Mouse (Mus musculus) MEL (cell line): Measurements from ENCODE around the gene Dnah6. TPM values are rescaled to one million over a fixed set of nuclear protein-coding genes. Genes with fewer than 3 reads are reported as not detected.

ENCODE experiments used
- DNase-seq: peaks from one replicate; pipeline ENCODE4 v3.0.0; 2011; ENCODE audit warnings: low read depth, low spot score
- H3K27ac ChIP-seq: 2 replicates; pipeline ENCODE4 v1.5.1; 2012; ENCODE audit warnings: low read depth, mild to moderate bottlenecking, control low read depth, low read length, moderate library complexity; ENCODE audit not compliant: control insufficient read depth
- H3K27me3 ChIP-seq, 2 experiments: fragments of 150-350 bp in 1 of 2; sonication (generic) in 1 of 2; 2 replicates each; pipeline ENCODE4 v1.6.1; 2012; ENCODE audit warnings: low read length in 2 of 2, mild to moderate bottlenecking in 2 of 2, improper control_type of control experiment in 1 of 2, moderate library complexity in 1 of 2; ENCODE audit not compliant: insufficient read depth in 2 of 2, control insufficient read depth in 1 of 2
- H3K36me3 ChIP-seq, 2 experiments: 2 replicates each; pipeline ENCODE4 v1.6.1; 2012 to 2014; ENCODE audit warnings: low read length in 2 of 2, improper control_type of control experiment in 1 of 2, inconsistent platforms in 1 of 2, mild to moderate bottlenecking in 1 of 2; ENCODE audit not compliant: insufficient read depth in 2 of 2, control insufficient read depth in 1 of 2
- H3K4me1 ChIP-seq, 2 experiments: fragments of 150-350 bp in 1 of 2; sonication (generic) in 1 of 2; 2 replicates each; pipeline ENCODE4 v1.6.1; 2012; ENCODE audit warnings: low read length in 2 of 2, improper control_type of control experiment in 1 of 2, mild to moderate bottlenecking in 1 of 2; ENCODE audit not compliant: insufficient read depth in 2 of 2, control insufficient read depth in 1 of 2
- H3K4me3 ChIP-seq, 2 experiments: fragments of 150-350 bp in 1 of 2; sonication (generic) in 1 of 2; 2 replicates each; pipeline ENCODE4 v1.5.1; 2012; ENCODE audit warnings: low read depth in 2 of 2, low read length in 2 of 2, mild to moderate bottlenecking in 2 of 2, moderate library complexity in 2 of 2, control low read depth in 1 of 2, improper control_type of control experiment in 1 of 2; ENCODE audit not compliant: control insufficient read depth in 1 of 2, insufficient read depth in 1 of 2
- H3K79me2 ChIP-seq: 2 replicates; pipeline ENCODE4 v1.6.1; 2012; ENCODE audit warnings: mild to moderate bottlenecking, low read length, moderate library complexity; ENCODE audit not compliant: control insufficient read depth, poor library complexity, insufficient read depth
- H3K9ac ChIP-seq: 2 replicates; pipeline ENCODE4 v1.6.1; 2012; ENCODE audit warnings: low read depth, mild to moderate bottlenecking, control low read depth, low read length, moderate library complexity; ENCODE audit not compliant: control insufficient read depth, poor library complexity, severe bottlenecking
- H3K9me3 ChIP-seq: fragments of 150-350 bp; sonication (generic); replicated peaks from 2 replicates; pipeline ENCODE4 v1.6.1; 2012; ENCODE audit warnings: mild to moderate bottlenecking, low read length, improper control_type of control experiment, moderate library complexity; ENCODE audit not compliant: insufficient read depth
- BHLHE40 ChIP-seq: IDR thresholded peaks from 2 replicates; pipeline ENCODE4 v1.6.1; 2012; ENCODE audit warnings: low read depth, mild to moderate bottlenecking, inconsistent platforms, low read length, improper control_type of control experiment, borderline replicate concordance
- CHD2 ChIP-seq: IDR thresholded peaks from 2 replicates; pipeline ENCODE4 v1.6.1; 2011; ENCODE audit warnings: low read length, improper control_type of control experiment
- E2F4 ChIP-seq: IDR thresholded peaks from 2 replicates; pipeline ENCODE4 v1.6.1; 2011; ENCODE audit warnings: low read depth, low read length, improper control_type of control experiment, borderline replicate concordance
- EP300 ChIP-seq, 2 experiments: IDR thresholded peaks; 2 replicates each; pipeline ENCODE4 v1.6.1; 2011; ENCODE audit warnings: improper control_type of control experiment in 2 of 2, low read length in 2 of 2, low read depth in 1 of 2, mild to moderate bottlenecking in 1 of 2
- GATA1 ChIP-seq: IDR thresholded peaks from 2 replicates; pipeline ENCODE4 v1.6.1; 2011; ENCODE audit warnings: low read depth, low read length, improper control_type of control experiment
- JUND ChIP-seq: IDR thresholded peaks from 2 replicates; pipeline ENCODE4 v1.6.1; 2011; ENCODE audit warnings: low read depth, mild to moderate bottlenecking, improper control_type of control experiment, low read length
- MAFK ChIP-seq: IDR thresholded peaks from 2 replicates; pipeline ENCODE4 v1.6.1; 2011; ENCODE audit warnings: low read depth, mild to moderate bottlenecking, low read length, improper control_type of control experiment, borderline replicate concordance
- MAX ChIP-seq: IDR thresholded peaks from 2 replicates; pipeline ENCODE4 v1.6.1; 2011; ENCODE audit warnings: low read length, improper control_type of control experiment
- POLR2A ChIP-seq, 2 experiments: IDR thresholded peaks; 2 replicates each; pipeline ENCODE4 v1.6.1; 2011 to 2012; ENCODE audit warnings: low read length in 2 of 2, mild to moderate bottlenecking in 2 of 2, control low read depth in 1 of 2, improper control_type of control experiment in 1 of 2, low read depth in 1 of 2, moderate library complexity in 1 of 2; ENCODE audit not compliant: control insufficient read depth in 1 of 2, insufficient read depth in 1 of 2, poor library complexity in 1 of 2
- POLR2AphosphoS2 ChIP-seq: IDR thresholded peaks from 2 replicates; pipeline ENCODE4 v1.6.1; 2011; ENCODE audit warnings: low read length, improper control_type of control experiment
- POLR2AphosphoS5 ChIP-seq: IDR thresholded peaks from 2 replicates; pipeline ENCODE4 v1.6.1; 2012; ENCODE audit warnings: low read depth, borderline replicate concordance, mild to moderate bottlenecking, inconsistent platforms, low read length, moderate library complexity, mixed read lengths
- RAD21 ChIP-seq: IDR thresholded peaks from 2 replicates; pipeline ENCODE4 v1.6.1; 2011; ENCODE audit warnings: mild to moderate bottlenecking, low read depth, low read length, improper control_type of control experiment
- TAL1 ChIP-seq: IDR thresholded peaks from 2 replicates; pipeline ENCODE4 v1.6.1; 2012; ENCODE audit warnings: mild to moderate bottlenecking, inconsistent platforms, low read length, moderate library complexity, mixed read lengths
- TBP ChIP-seq: IDR thresholded peaks from 2 replicates; pipeline ENCODE4 v1.8.0; 2011; ENCODE audit warnings: low read depth, low read length, improper control_type of control experiment
- TCF12 ChIP-seq: IDR thresholded peaks from 2 replicates; pipeline ENCODE4 v1.6.1; 2014; ENCODE audit warnings: low read depth, mild to moderate bottlenecking, inconsistent platforms, low read length, improper control_type of control experiment, moderate library complexity
- UBTF ChIP-seq: IDR thresholded peaks from 2 replicates; pipeline ENCODE4 v1.6.1; 2012; ENCODE audit warnings: low read depth, mild to moderate bottlenecking, inconsistent platforms, low read length, improper control_type of control experiment, moderate library complexity, borderline replicate concordance; ENCODE audit not compliant: insufficient read depth
- USF2 ChIP-seq, 2 experiments: IDR thresholded peaks; 2 replicates each; pipeline ENCODE4 v1.6.1; 2011 to 2012; ENCODE audit warnings: improper control_type of control experiment in 2 of 2, low read length in 2 of 2, borderline replicate concordance in 1 of 2, inconsistent platforms in 1 of 2, low read depth in 1 of 2, mild to moderate bottlenecking in 1 of 2; ENCODE audit not compliant: insufficient read depth in 1 of 2
- ZC3H11A ChIP-seq: IDR thresholded peaks from 2 replicates; pipeline ENCODE4 v1.6.1; 2012; ENCODE audit warnings: low read depth, mild to moderate bottlenecking, inconsistent platforms, low read length, improper control_type of control experiment
- ZNF384 ChIP-seq: IDR thresholded peaks from 2 replicates; pipeline ENCODE4 v1.6.1; 2012; ENCODE audit warnings: low read depth, mild to moderate bottlenecking, inconsistent platforms, low read length, improper control_type of control experiment
- polyA plus RNA-seq, 2 experiments: library from polyadenylated mRNA; stranded (reverse) in 1 of 2; unstranded in 1 of 2; fragments of >175 nt in 1 of 2; fragments of >200 nt in 1 of 2; gene quantifications; 2 replicates each; pipeline versions ENCODE4 v1.2.1 to v1.2.4; 2012; ENCODE audit warnings: low replicate concordance in 2 of 2, low read depth in 1 of 2; ENCODE audit not compliant: insufficient read length in 2 of 2, insufficient read depth in 1 of 2, missing spikeins in 1 of 2
- total RNA-seq: library from RNA; depleted of rRNA; stranded (reverse); fragments of 300-350 nt; gene quantifications from 2 replicates; pipeline ENCODE4 v1.2.3, GENCODE M21; 2012

The Dnah6 gene
- total and polyA plus RNA-seq, 3 experiments: not detected

DNA sequence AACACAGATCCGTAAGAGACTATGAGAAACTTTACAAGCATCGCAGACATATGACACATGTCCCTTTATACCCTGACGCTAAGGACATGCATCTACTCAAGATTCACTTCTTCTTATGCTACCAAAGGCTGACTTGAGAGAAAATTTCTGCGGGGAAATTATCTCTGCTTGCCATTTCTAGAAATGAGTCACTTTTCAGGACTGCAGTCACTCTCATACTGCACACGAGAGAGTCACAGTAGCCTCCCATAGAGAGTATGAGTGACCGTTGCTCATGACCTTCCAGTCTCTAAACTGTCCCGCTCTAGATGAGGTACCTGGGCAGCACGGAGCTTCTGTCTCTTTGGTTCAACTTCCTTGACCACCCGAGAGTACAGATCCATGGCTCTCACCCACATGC is 138.9 kb downstream of the Dnah6 start:
- no peak overlapping the region for H3K27ac ChIP-seq

GRCm38 (mm10) chr6:73072093-73072786 is 149.2 kb downstream of the Dnah6 start:
- Histone ChIP-seq H3K79me2 (no peaks in the 10 kb centered on the region), H3K27ac (no peak overlapping the region), H3K36me3 (no peaks in the 10 kb centered on the region), H3K9ac (no peak overlapping the region), H3K27me3 (no peaks in the 10 kb centered on the region), H3K4me3 (no peak overlapping the region), H3K4me1 (no peaks in the 10 kb centered on the region)
- TF ChIP-seq USF2 (IDR thresholded peaks at IDR 0.05; ENCODE audit: borderline replicate concordance in 1 of 2, insufficient read depth in 1 of 2, low read depth in 1 of 2, low read length in 2 of 2): no peak
- TF ChIP-seq TCF12: no peak
- TF ChIP-seq TBP: no peak
- no peak for TF ChIP-seq CHD2
- no peak for TF ChIP-seq RAD21
- TF ChIP-seq MAX: no peak
- no peak for TF ChIP-seq ZC3H11A
- no peak for TF ChIP-seq EP300 (IDR thresholded peaks at IDR 0.05; ENCODE audit: low read depth in 1 of 2, low read length in 2 of 2)
- TF ChIP-seq, all 39 proteins: peak for 0
- no peaks in the 10 kb centered on the region for H3K9me3 ChIP-seq
- no peak for DNase-seq

More for the DNA sequence above, 138.9 kb downstream of the Dnah6 start:
- no peak for TF ChIP-seq USF2 (IDR thresholded peaks at IDR 0.05; ENCODE audit: borderline replicate concordance in 1 of 2, insufficient read depth in 1 of 2, low read depth in 1 of 2, low read length in 2 of 2)
- no peak for TF ChIP-seq E2F4
- no peak for TF ChIP-seq ZNF384
- no peak for TF ChIP-seq BHLHE40
- TF ChIP-seq MAFK: no peak
- no peak for TF ChIP-seq JUND
- no peak for TF ChIP-seq POLR2AphosphoS5
- no peak for TF ChIP-seq GATA1
- TF ChIP-seq POLR2A (IDR thresholded peaks at IDR 0.05; ENCODE audit: control insufficient read depth in 1 of 2, insufficient read depth in 1 of 2, low read depth in 1 of 2, low read length in 2 of 2, poor library complexity in 1 of 2): no peak
- TF ChIP-seq TCF12: no peak
- no peak for TF ChIP-seq POLR2AphosphoS2
- TF ChIP-seq UBTF: no peak
- TF ChIP-seq TAL1: no peak
- H3K27me3 ChIP-seq: no peaks in the 10 kb centered on the region
- H3K36me3 ChIP-seq: no peaks in the 10 kb centered on the region
- no peaks in the 10 kb centered on the region for H3K9me3 ChIP-seq
- H3K79me2 ChIP-seq: no peaks in the 10 kb centered on the region
- H3K9ac ChIP-seq: no peak overlapping the region
- no peak overlapping the region for H3K4me3 ChIP-seq
- DNase-seq: no peak
- H3K4me1 ChIP-seq: no peaks in the 10 kb centered on the region
